Mouse (Mus musculus): Measurements from ENCODE around the gene Ank3. TPM values are rescaled to one million over a fixed set of nuclear protein-coding genes. Genes with fewer than 3 reads are reported as not detected.

Gene Ank3
- polyA plus RNA-seq, 1 experiment = 9.3 TPM

DNA sequence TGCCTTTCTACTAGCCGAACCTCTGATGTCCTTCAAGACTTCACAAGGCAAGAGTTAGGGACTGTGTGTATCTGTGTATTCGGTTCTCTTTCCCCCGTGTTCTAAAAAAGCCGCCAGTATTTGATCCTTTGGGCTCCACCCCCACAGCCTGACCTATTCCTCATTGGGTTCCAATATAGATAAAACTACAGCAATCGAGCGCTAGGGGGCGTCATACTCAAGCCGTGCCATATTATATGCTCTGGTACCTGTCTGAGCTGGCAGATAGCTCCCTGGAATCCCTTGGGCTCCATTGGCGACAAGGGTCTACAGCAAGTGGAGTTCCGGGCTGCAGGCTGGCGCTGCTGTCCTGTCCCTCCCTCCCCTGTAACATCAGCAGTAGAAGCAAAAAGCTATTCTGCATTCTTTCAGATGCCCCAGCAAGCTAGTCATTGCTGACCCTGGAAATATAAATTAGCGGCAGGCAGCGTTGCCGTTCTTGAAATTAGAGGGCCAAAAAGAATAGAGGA, 209.1 kb downstream of the Ank3 start:
- WGBS = 71% methylated on average over 14 of the region's 14 CpGs
- Histone ChIP-seq H3K4me3 (replicated peaks; ENCODE audit: control insufficient read depth, low read depth, low read length) (no peak overlapping the region), H3K27ac (ENCODE audit: control insufficient read depth, insufficient read depth, low read depth, low read length, poor library complexity) (no peak overlapping the region), H3K4me1 (ENCODE audit: control insufficient read depth, insufficient read depth, low read length) (no peaks in the 10 kb centered on the region)
- TF ChIP-seq POLR2A (IDR thresholded peaks at IDR 0.05; ENCODE audit: borderline replicate concordance, control insufficient read depth, low read depth, low read length) = no peak
- no peak for TF ChIP-seq CTCF (IDR thresholded peaks at IDR 0.05; ENCODE audit: control insufficient read depth, insufficient read depth, low read length)

DNA sequence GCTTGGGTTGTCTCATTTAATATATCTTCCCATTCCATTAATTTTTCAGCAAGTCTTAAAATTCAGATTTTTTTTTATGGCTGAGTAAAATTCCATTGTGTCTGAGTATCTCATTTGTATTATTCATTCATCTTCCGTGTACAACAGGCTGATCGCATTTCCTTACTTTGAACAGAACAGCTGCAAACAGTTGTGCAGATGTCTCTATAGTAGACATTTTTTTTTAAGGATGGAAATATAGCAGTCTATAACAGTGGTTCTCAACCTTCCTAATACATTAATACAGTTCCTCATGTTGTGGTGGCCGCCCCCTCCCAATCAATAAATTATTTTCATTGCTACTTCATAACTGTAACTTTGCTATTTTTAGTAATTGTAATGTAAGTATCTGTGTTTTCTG, 212.7 kb downstream of the Ank3 start:
- Histone ChIP-seq H3K4me1 (ENCODE audit: control insufficient read depth, insufficient read depth, low read length) (no peaks in the 10 kb centered on the region), H3K27ac (ENCODE audit: control insufficient read depth, insufficient read depth, low read depth, low read length, poor library complexity) (no peak overlapping the region), H3K4me3 (replicated peaks; ENCODE audit: control insufficient read depth, low read depth, low read length) (no peak overlapping the region)
- WGBS = 88% methylated on average over 3 of the region's 3 CpGs
- TF ChIP-seq POLR2A (IDR thresholded peaks at IDR 0.05; ENCODE audit: borderline replicate concordance, control insufficient read depth, low read depth, low read length) (no peak), CTCF (IDR thresholded peaks at IDR 0.05; ENCODE audit: control insufficient read depth, insufficient read depth, low read length) (no peak)

DNA sequence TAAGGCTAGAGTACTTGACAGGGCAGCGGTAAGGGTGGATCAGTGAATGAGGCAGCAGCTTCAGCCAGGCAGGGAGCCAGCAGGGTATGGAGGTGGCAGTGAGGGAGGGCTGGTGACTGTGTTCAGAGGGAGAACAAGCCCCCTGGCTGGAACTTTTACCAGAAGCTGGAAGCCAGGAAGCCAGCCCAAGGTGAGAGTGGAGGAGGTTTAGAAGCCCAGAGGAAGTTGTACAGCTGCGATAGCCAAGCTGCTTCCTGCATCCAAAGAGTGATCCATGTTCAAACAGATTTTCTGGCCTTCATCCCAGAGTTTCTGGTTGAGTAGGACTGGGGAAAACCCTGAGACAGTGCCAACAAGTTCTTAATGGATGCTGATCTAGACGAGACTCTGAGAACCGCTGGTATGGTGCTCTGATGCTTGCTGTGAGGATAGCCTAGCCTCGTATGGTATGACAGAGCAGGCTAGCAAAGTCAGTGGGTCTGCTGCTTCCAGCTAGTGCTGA, 213.3 kb downstream of the Ank3 start:
- WGBS = 64% methylated on average over 5 of the region's 5 CpGs
- TF ChIP-seq POLR2A (IDR thresholded peaks at IDR 0.05; ENCODE audit: borderline replicate concordance, control insufficient read depth, low read depth, low read length) = no peak
- TF ChIP-seq CTCF (IDR thresholded peaks at IDR 0.05; ENCODE audit: control insufficient read depth, insufficient read depth, low read length) = no peak

DNA sequence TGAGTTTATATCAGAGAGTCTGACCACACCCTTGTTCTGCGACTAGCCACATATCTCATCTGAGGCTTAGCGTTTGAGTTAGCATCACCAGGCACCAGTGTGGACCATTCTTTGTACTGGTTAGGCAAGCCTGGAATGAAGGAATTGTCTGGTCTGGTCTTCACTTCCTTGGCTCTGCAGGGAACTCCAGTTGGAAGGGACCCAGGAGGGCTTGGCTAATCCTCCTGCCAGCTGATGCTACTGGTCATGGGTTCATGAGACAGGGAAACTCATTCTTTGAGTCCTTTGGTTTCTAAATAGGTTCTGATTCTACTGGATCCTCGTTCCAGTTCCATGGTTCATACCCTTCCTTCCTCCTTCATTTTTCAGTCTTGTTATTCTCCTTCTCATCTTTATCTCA, 218.4 kb downstream of the Ank3 start:
- TF ChIP-seq POLR2A (IDR thresholded peaks at IDR 0.05; ENCODE audit: borderline replicate concordance, control insufficient read depth, low read depth, low read length) (no peak), CTCF (IDR thresholded peaks at IDR 0.05; ENCODE audit: control insufficient read depth, insufficient read depth, low read length) (no peak)
- H3K4me3 ChIP-seq (replicated peaks; ENCODE audit: control insufficient read depth, low read depth, low read length) = no peak overlapping the region
- 71% methylated on average over 3 of the region's 3 CpGs for WGBS
- no peak overlapping the region for H3K27ac ChIP-seq (ENCODE audit: control insufficient read depth, insufficient read depth, low read depth, low read length, poor library complexity)
- H3K4me1 ChIP-seq (ENCODE audit: control insufficient read depth, insufficient read depth, low read length) = no peaks in the 10 kb centered on the region

More for the DNA sequence above, 213.3 kb downstream of the Ank3 start:
- Histone ChIP-seq H3K27ac (ENCODE audit: control insufficient read depth, insufficient read depth, low read depth, low read length, poor library complexity) (no peak overlapping the region), H3K4me3 (replicated peaks; ENCODE audit: control insufficient read depth, low read depth, low read length) (no peak overlapping the region), H3K4me1 (ENCODE audit: control insufficient read depth, insufficient read depth, low read length) (no peaks in the 10 kb centered on the region)

DNA sequence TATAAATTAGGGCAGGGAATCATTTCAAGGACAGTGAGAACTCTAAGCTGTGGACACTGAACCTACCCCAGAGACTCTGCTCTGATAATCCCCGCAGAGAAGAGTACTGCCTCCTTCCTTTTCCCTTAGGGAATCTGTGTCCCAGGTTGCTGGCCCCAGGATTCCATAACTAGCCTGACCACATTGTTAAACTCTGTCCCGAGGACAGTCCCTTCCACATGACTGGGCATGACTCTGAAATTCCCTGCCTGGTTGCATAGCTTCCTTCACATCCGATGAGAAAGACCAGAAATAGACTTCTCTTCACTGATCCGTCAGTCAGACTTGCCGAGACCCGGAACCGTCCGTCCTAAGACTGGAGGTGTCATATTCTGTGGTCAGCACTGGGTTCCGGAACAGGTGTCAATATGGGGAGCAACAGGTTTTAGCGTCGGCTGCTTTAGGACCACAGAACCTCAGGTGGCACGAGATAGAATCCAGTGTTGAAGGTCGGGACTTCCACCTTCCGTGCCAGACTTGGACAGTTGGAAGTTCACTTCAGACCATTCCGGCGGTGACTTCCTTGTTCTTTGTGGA, 219.1 kb downstream of the Ank3 start:
- TF ChIP-seq POLR2A (IDR thresholded peaks at IDR 0.05; ENCODE audit: borderline replicate concordance, control insufficient read depth, low read depth, low read length) (no peak), CTCF (IDR thresholded peaks at IDR 0.05; ENCODE audit: control insufficient read depth, insufficient read depth, low read length) (no peak)

DNA sequence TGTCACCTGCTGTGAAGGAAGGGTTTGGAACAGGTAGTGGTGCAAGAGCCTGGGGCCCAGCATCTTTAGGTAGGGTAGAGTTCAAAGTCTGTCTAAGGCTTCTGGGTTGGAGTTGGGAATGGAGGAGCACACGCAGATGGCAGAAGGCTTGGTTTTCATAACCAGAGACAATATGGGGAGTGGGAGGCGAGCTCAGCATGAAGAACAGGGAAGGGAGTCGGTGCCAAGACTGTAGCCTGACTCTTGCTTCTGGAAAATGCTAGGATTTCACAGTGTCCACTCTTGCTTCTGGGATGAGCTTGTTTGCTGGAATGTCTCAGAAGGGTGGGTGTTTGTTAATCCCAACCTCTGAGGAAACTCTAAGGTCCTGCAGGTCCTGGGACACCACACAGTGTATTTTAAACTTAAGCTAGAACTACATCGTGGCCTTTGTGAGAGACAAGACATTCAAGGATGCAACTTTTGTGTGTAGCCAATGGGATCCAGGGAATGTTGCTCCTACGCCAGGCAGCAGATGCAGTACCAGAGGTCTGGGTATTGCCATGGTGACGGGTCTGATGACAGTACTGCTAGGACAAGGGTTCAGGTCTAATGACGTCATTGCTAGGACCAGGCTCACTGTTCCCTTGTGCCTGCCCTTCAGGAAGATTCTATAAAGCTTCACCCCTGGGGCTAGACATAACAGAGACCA, 222.3 kb downstream of the Ank3 start:
- TF ChIP-seq CTCF (IDR thresholded peaks at IDR 0.05; ENCODE audit: control insufficient read depth, insufficient read depth, low read length) (no peak), POLR2A (IDR thresholded peaks at IDR 0.05; ENCODE audit: borderline replicate concordance, control insufficient read depth, low read depth, low read length) (no peak)
- Histone ChIP-seq H3K27ac (ENCODE audit: control insufficient read depth, insufficient read depth, low read depth, low read length, poor library complexity) (no peak overlapping the region), H3K4me3 (replicated peaks; ENCODE audit: control insufficient read depth, low read depth, low read length) (no peak overlapping the region), H3K4me1 (ENCODE audit: control insufficient read depth, insufficient read depth, low read length) (no peaks in the 10 kb centered on the region)
- 77% methylated on average over 7 of the region's 7 CpGs for WGBS

More for the DNA sequence above, 219.1 kb downstream of the Ank3 start:
- Histone ChIP-seq H3K4me1 (ENCODE audit: control insufficient read depth, insufficient read depth, low read length) (no peaks in the 10 kb centered on the region), H3K4me3 (replicated peaks; ENCODE audit: control insufficient read depth, low read depth, low read length) (no peak overlapping the region), H3K27ac (ENCODE audit: control insufficient read depth, insufficient read depth, low read depth, low read length, poor library complexity) (no peak overlapping the region)
- WGBS = 82% methylated on average over 16 of the region's 16 CpGs

DNA sequence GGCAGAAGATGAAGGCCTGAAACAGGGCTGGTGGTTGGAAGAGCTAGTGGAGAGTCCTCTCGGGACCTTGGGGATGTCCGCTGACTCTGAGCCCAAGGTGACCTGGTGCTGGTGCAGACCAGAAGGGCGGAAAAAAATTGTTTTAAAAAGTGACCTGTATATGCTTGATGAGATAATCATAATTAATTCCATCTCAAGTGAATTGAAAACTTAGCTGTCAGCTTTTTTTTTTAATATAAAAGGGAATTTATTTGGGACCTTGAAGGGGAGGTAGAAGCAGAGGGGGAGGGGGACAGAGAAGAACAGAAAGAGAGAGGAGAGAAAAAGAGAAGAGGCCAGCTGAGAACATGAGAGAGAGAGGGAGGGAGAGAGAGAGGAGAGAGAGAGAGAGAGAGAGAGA, 229.2 kb downstream of the Ank3 start:
- 80% methylated on average over 3 of the region's 3 CpGs for WGBS
- H3K4me1 ChIP-seq (ENCODE audit: control insufficient read depth, insufficient read depth, low read length) = no peaks in the 10 kb centered on the region
- TF ChIP-seq CTCF (IDR thresholded peaks at IDR 0.05; ENCODE audit: control insufficient read depth, insufficient read depth, low read length) (no peak), POLR2A (IDR thresholded peaks at IDR 0.05; ENCODE audit: borderline replicate concordance, control insufficient read depth, low read depth, low read length) (no peak)
- no peak overlapping the region for H3K27ac ChIP-seq (ENCODE audit: control insufficient read depth, insufficient read depth, low read depth, low read length, poor library complexity)
- H3K4me3 ChIP-seq (replicated peaks; ENCODE audit: control insufficient read depth, low read depth, low read length) = no peak overlapping the region

DNA sequence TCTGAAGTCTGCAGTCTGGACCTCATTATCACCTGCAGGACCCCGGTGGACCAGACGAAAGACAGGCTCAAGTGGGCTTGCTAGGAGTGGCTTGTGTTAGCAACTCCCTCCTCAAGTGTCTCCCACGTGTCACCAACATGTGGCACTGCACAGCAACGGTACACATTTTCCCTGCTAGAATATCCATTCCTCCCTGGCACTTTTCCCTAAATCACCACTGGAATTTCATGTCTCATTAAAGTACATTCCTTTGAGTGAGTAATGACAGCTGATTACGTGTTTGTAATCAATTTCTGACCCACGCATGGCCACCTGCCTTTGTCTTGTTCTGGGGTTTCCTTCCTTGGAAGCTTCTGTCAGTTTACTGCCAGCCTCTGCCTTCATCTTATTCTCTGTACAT, 230.2 kb downstream of the Ank3 start:
- Histone ChIP-seq H3K27ac (ENCODE audit: control insufficient read depth, insufficient read depth, low read depth, low read length, poor library complexity) (no peak overlapping the region), H3K4me3 (replicated peaks; ENCODE audit: control insufficient read depth, low read depth, low read length) (no peak overlapping the region), H3K4me1 (ENCODE audit: control insufficient read depth, insufficient read depth, low read length) (no peaks in the 10 kb centered on the region)
- TF ChIP-seq POLR2A (IDR thresholded peaks at IDR 0.05; ENCODE audit: borderline replicate concordance, control insufficient read depth, low read depth, low read length) = no peak
- TF ChIP-seq CTCF (IDR thresholded peaks at IDR 0.05; ENCODE audit: control insufficient read depth, insufficient read depth, low read length) = no peak
- WGBS = 81% methylated on average over 6 of the region's 6 CpGs
